Mouse (Mus musculus) heart, embryonic 15.5 days (tissue): ENCODE measurements around the gene Syn3. TPM values are rescaled to one million over a fixed set of nuclear protein-coding genes. Genes with fewer than 3 reads are reported as not detected.

Source experiments
- ATAC-seq: fragments of 200-750 bp; cut with Nextera tagmentation; replicated peaks from 2 replicates; pipeline ENCODE4 v1.8.0; 2017; ENCODE audit warnings: low read depth, moderate TSS enrichment; ENCODE audit not compliant: insufficient number of reproducible peaks, insufficient read depth, low FRiP score
- H3K27ac ChIP-seq: fragments of 300-500 bp; sonication (generic); 2 replicates; pipeline ENCODE4 v1.5.1; 2015; ENCODE audit warnings: mild to moderate bottlenecking, inconsistent platforms
- H3K27me3 ChIP-seq: fragments of 300-500 bp; sonication (generic); 2 replicates; pipeline ENCODE4 v1.6.1; 2015; ENCODE audit warnings: inconsistent platforms
- H3K36me3 ChIP-seq: fragments of 300-500 bp; sonication (generic); 2 replicates; pipeline ENCODE4 v1.6.1; 2015; ENCODE audit warnings: mild to moderate bottlenecking, inconsistent platforms
- H3K4me1 ChIP-seq: fragments of 300-500 bp; sonication (generic); replicated peaks from 2 replicates; pipeline ENCODE4 v1.6.1; 2015; ENCODE audit warnings: inconsistent platforms
- H3K4me2 ChIP-seq: fragments of 300-500 bp; sonication (generic); 2 replicates; pipeline ENCODE4 v1.6.1; 2015; ENCODE audit warnings: inconsistent platforms, mild to moderate bottlenecking, moderate library complexity
- H3K4me3 ChIP-seq: fragments of 300-500 bp; sonication (generic); 2 replicates; pipeline ENCODE4 v1.5.1; 2015; ENCODE audit warnings: mild to moderate bottlenecking, inconsistent platforms
- H3K9ac ChIP-seq: fragments of 300-500 bp; sonication (generic); 2 replicates; pipeline ENCODE4 v1.6.1; 2015; ENCODE audit warnings: mild to moderate bottlenecking, inconsistent platforms
- H3K9me3 ChIP-seq: fragments of 300-500 bp; sonication (generic); replicated peaks from 2 replicates; pipeline ENCODE4 v1.6.1; 2016; ENCODE audit warnings: inconsistent platforms
- WGBS: fragments of 180-500 bp; shearing (Covaris S2); methylation state at CpG from one replicate; pipeline ENCODE4 v1.1.7; 2015; ENCODE audit warnings: mixed read lengths; 5-methylcytosine and 5-hydroxymethylcytosine counted together
- polyA plus RNA-seq: library from polyadenylated mRNA; unstranded; fragments of >200 nt; fragmentation: Nextera tagmentation; extraction: Ambion mirVana; gene quantifications from 2 replicates; pipeline ENCODE4 v1.2.1, GENCODE M21; 2015

The Syn3 gene
- polyA plus RNA-seq, 1 experiment from 2014 or later = 0.82 TPM

DNA sequence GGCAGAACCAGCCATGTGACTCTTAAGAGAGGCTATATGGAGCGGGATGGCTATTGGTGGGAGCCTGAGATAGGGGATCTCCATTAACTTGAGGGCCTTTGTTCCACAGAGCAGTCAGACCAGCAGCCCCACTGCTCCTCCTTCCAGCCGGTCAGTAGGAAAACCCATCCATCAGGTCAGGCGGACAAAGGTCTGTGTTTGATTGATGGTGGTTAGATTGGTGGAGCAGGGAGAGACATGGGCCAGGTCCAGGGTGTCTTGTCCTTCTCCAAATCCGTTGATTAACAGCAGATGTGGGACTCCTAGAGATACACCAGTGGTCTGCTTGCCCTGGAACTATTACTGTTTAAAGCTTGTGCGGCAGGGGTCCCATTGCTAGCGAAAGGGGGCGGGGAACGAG lies 164.1 kb downstream of the Syn3 start:
- 59% methylated on average over 8 of the region's 8 CpGs for WGBS

GRCm38 (mm10) chr10:86332942-86333341 lies 165.8 kb downstream of the Syn3 start:
- 52% methylated on average over 3 of the region's 3 CpGs for WGBS
- no peaks in the 10 kb centered on the region for H3K27me3 ChIP-seq

More for the DNA sequence above, 164.1 kb downstream of the Syn3 start:
- Histone ChIP-seq H3K27me3 (no peaks in the 10 kb centered on the region), H3K9ac (no peak overlapping the region), H3K9me3 (no peaks in the 10 kb centered on the region), H3K4me3 (no peak overlapping the region), H3K4me1 (peaks cover 94% of the 10 kb centered on the region), H3K36me3 (no peaks in the 10 kb centered on the region), H3K4me2 (no peak overlapping the region), H3K27ac (no peak overlapping the region)
- ATAC-seq = no peak

DNA sequence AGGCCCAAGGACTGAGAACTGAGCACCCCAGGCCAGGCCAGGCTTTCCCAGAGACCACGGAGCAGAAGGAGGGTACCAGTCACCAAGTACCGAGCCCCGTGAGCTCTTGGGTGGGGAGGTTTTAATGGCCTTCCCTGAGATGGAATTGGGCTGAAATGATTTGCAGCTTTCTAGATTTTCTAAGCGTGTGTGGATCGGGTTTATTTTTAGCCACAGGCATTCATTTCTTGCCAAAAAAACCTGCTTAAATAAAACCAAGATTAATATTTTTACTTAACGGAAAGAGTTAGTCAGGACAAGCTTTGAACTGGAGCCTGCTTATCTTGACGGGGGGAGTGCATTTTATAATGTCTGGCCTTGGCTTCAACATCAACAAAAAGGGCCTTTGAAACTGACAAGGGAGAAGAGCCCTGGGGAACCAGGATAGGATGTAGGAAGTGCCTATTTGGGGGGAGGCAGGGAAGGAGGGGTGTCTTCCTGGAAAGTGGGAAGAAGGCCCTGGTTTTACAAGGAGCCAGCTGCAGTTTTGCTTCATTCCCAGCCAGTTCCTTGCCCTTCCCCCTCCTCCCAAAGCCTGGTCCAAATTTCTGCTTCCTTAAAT lies 166.9 kb downstream of the Syn3 start:
- 0 out of 2 replicates have a peak, but pooled peaks have one; percentile 12 for ATAC-seq
- no peak overlapping the region for H3K4me3 ChIP-seq
- H3K9ac ChIP-seq = no peak overlapping the region
- no peaks in the 10 kb centered on the region for H3K9me3 ChIP-seq
- H3K4me1 ChIP-seq = peaks cover 76% of the 10 kb centered on the region
- 0 out of 2 replicates have a peak overlapping the region, but pooled peaks have one; percentile 10 for H3K4me2 ChIP-seq
- no peaks in the 10 kb centered on the region for H3K36me3 ChIP-seq
- WGBS = 28% methylated on average over 7 of the region's 7 CpGs
- no peaks in the 10 kb centered on the region for H3K27me3 ChIP-seq
- H3K27ac ChIP-seq = peak overlapping the region; percentile 77

More at GRCm38 (mm10) chr10:86332942-86333341, 165.8 kb downstream of the Syn3 start:
- H3K4me3 ChIP-seq = no peak overlapping the region
- H3K36me3 ChIP-seq = no peaks in the 10 kb centered on the region
- ATAC-seq = no peak
- no peak overlapping the region; the same call in 1 of the 2 replicates for H3K27ac ChIP-seq
- no peaks in the 10 kb centered on the region for H3K9me3 ChIP-seq
- no peak overlapping the region for H3K4me2 ChIP-seq
- no peak overlapping the region for H3K9ac ChIP-seq
- peaks cover 86% of the 10 kb centered on the region for H3K4me1 ChIP-seq

DNA sequence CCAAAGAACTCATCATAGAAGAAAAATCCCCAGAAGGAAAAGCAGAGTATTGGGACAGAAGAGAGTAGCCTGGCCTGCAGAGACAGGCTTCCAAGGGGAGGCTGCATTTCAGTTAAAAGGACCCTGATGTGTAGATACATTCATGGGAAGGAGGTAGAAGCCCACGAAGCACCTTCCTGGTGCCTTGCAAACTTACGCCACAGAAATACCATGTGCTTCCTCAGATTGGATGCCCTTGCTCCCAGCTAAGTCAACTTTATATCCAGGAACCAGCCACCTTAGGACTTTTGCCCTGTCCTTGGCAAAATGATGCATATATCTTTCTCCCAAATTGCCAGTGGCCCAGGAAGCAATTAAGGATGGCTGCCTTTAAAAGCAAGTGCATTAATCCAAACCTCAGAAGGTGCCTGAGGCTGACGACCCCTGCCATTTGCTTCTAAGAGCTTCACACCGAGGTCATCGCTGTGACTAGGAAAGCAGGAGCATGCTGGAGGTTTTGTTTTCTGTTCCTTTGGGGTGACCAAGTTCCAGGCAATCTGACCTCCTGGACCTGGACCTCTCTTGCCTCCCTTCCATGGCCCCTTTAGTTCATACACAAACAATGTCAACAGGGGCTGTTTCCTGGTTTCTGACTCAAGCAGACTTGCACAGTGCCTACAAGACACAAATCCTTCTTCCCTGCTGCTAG lies 167.6 kb downstream of the Syn3 start:
- Histone ChIP-seq H3K4me2 (0 out of 2 replicates have a peak overlapping the region, but pooled peaks have one; percentile 10), H3K27me3 (no peaks in the 10 kb centered on the region), H3K4me3 (no peak overlapping the region), H3K36me3 (no peaks in the 10 kb centered on the region), H3K9me3 (no peaks in the 10 kb centered on the region), H3K4me1 (peaks cover 69% of the 10 kb centered on the region), H3K9ac (no peak overlapping the region), H3K27ac (peak overlapping the region; percentile 77)
- no peak for ATAC-seq
- WGBS = 54% methylated on average over 5 of the region's 5 CpGs

DNA sequence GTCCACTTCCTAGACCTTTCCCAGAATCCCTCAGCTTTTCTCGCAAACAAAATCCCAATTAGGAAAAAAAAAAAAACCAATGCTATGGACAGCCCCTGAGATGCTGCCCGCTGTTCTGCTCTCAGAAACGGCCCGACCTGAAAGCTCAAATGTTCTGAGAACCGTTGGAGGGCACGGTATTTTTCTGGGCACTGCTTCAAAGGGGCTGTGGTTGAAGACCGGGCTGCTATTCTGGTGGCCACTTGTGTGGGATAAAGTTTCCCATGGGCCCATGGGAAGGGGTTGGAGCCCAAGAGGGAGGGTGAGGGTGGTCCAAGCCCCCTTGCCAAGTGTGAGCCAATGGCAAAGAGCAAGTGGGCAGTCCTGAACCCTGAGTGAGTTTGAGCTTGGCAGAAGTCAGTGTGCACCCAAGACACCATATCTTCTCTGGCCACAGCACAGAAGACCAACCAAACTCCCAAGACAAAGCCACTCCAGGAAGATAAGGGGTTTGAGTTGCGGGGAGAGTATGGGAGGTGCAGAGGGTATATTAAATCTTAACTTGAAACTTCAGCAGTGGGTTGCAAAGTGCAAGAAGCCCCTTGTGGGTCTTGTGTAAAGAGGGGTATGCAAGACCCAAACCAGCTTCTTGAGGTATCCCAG lies 169.3 kb downstream of the Syn3 start:
- H3K4me1 ChIP-seq = peaks cover 60% of the 10 kb centered on the region
- no peak overlapping the region for H3K4me2 ChIP-seq
- no peak overlapping the region for H3K27ac ChIP-seq
- no peak for ATAC-seq
- WGBS = 81% methylated on average over 8 of the region's 8 CpGs
- no peaks in the 10 kb centered on the region for H3K9me3 ChIP-seq
- no peaks in the 10 kb centered on the region for H3K36me3 ChIP-seq
- no peaks in the 10 kb centered on the region for H3K27me3 ChIP-seq
- H3K9ac ChIP-seq = no peak overlapping the region
- no peak overlapping the region for H3K4me3 ChIP-seq

DNA sequence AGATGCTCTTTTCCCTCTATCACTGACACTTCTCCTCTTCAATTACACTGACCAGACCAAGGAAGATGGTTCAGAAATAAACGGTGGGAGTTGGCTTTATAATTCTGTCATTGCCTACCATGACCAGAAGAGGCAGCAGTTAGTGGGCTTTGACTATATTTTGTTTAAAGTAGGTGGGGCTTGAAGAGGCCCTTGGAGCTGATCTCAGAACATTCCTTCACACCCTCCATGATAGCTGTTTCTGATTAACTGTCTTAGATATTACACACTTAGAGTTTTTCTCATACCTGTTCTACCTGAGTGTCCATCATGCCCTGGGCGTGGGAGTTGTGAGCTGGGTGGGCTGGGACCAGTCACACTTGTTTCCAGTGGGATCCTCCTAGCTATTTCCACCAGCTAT lies 170.0 kb downstream of the Syn3 start:
- no peaks in the 10 kb centered on the region for H3K27me3 ChIP-seq
- no peaks in the 10 kb centered on the region for H3K36me3 ChIP-seq
- no peaks in the 10 kb centered on the region for H3K9me3 ChIP-seq
- no peak for ATAC-seq
- no peak overlapping the region for H3K9ac ChIP-seq
- 76% methylated on average over 2 of the region's 2 CpGs for WGBS
- H3K4me3 ChIP-seq = no peak overlapping the region
- no peak overlapping the region for H3K27ac ChIP-seq
- H3K4me2 ChIP-seq = no peak overlapping the region
- peaks cover 54% of the 10 kb centered on the region for H3K4me1 ChIP-seq

GRCm38 (mm10) chr10:86328143-86328542 lies 170.6 kb downstream of the Syn3 start:
- Histone ChIP-seq H3K27me3 (no peaks in the 10 kb centered on the region), H3K4me2 (no peak overlapping the region), H3K27ac (no peak overlapping the region), H3K4me1 (peaks cover 53% of the 10 kb centered on the region), H3K9ac (no peak overlapping the region), H3K4me3 (no peak overlapping the region), H3K9me3 (no peaks in the 10 kb centered on the region), H3K36me3 (no peaks in the 10 kb centered on the region)
- ATAC-seq = no peak
- 87% methylated on average over 4 of the region's 4 CpGs for WGBS

DNA sequence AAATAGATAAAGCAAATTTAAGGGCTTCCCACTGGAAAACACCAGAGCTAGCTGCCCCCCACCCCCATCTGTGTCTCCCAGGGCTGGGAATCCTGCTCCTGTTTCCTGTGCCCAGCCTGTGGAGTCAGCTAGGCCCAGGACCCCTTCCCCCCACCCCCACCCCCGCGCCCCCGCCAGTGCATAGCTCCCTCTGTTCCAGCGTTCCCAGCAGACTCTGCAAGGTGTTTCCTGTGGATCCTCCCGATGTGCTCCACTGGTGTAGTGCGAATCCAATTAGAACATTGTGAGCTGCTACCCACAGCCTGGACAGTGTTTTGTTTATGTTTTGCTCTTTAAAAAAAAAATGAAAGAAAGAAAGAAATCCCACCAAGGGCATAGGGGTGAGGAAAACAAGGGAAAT lies 173.4 kb downstream of the Syn3 start:
- Histone ChIP-seq H3K9me3 (no peaks in the 10 kb centered on the region), H3K4me2 (no peak overlapping the region), H3K4me1 (peaks cover 40% of the 10 kb centered on the region), H3K36me3 (no peaks in the 10 kb centered on the region), H3K27me3 (no peaks in the 10 kb centered on the region), H3K9ac (no peak overlapping the region), H3K27ac (peak overlapping the region; percentile 35), H3K4me3 (no peak overlapping the region)
- 0 out of 2 replicates have a peak, but pooled peaks have one; percentile 39 for ATAC-seq
- WGBS = 40% methylated on average over 6 of the region's 6 CpGs

DNA sequence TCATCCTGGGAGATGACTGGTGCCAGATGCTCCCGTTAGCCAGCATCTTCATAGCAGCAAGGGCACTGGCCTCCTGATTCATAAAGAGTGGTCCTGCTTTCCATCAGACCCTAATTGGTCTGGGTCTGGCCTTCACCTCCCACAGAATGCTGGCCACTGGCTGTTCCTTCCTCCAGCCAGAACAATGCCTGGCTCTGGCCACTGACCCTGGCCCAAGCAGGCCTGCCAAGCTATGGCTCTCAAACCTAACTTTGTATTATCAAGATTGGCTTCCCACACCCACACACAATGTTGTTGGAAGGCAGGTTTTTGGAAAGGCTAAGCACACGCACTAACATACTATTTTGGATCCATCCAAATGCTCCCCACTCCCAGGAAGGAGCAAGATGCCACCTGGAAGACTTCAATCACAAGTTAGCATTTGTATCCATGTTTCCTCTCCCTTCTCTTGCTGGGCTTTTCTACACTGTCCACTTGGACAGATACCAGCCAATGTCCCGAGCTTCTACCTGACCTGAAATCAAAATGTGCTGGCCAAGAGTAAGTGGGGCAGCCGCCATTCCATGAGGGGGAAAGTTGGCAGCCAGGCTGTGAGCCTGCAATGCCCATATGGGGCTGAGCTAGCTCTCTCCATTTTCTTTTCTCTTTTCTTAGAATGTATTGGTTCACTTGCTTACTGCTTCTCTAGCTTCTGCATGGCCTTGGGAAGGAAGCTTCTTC lies 175.3 kb downstream of the Syn3 start:
- no peak overlapping the region for H3K9ac ChIP-seq
- H3K4me1 ChIP-seq = peaks cover 28% of the 10 kb centered on the region
- no peak overlapping the region for H3K27ac ChIP-seq
- ATAC-seq = no peak
- H3K36me3 ChIP-seq = no peaks in the 10 kb centered on the region
- H3K4me3 ChIP-seq = no peak overlapping the region
- no peaks in the 10 kb centered on the region for H3K9me3 ChIP-seq
- no peak overlapping the region for H3K4me2 ChIP-seq
- no peaks in the 10 kb centered on the region for H3K27me3 ChIP-seq
- 74% methylated on average over 4 of the region's 4 CpGs for WGBS

- WGBS = 50% methylated on average over 1 of the region's 1 CpGs
- ATAC-seq = no peak
- Histone ChIP-seq H3K27ac (no peak overlapping the region), H3K4me1 (peaks cover 35% of the 10 kb centered on the region), H3K27me3 (no peaks in the 10 kb centered on the region), H3K4me2 (no peak overlapping the region), H3K9me3 (no peaks in the 10 kb centered on the region), H3K4me3 (no peak overlapping the region), H3K9ac (no peak overlapping the region), H3K36me3 (no peaks in the 10 kb centered on the region)
These were observed 176.7 kb downstream of the Syn3 start for GRCm38 (mm10) chr10:86322006-86322405.

DNA sequence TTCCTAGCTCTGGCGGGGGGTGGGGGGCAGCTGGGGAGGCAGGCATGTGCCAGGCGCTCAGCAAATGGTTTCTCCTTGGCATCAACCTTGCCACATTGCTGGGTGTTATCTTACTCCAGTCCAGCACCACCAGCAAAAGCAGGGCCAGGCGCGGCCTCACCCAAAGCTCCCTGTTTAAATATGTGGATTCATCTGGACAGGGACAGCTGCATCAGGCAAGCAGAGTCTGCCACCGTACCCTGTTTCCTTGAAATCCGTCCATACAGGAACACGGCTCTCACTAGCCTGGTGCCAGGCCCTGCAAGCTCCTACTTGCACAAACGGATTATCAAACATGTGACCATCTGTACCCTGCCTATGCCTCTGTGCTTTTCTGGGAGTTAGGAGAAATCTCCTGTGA lies 177.5 kb downstream of the Syn3 start:
- H3K9me3 ChIP-seq = no peaks in the 10 kb centered on the region
- H3K4me3 ChIP-seq = no peak overlapping the region
- ATAC-seq = no peak
- no peak overlapping the region for H3K4me2 ChIP-seq
- 67% methylated on average over 8 of the region's 8 CpGs for WGBS
- H3K9ac ChIP-seq = 0 out of 2 replicates have a peak overlapping the region, but pooled peaks have one; percentile 11
- no peak overlapping the region for H3K27ac ChIP-seq
- H3K27me3 ChIP-seq = no peaks in the 10 kb centered on the region
- no peaks in the 10 kb centered on the region for H3K36me3 ChIP-seq
- H3K4me1 ChIP-seq = peaks cover 43% of the 10 kb centered on the region
